Mouse (Mus musculus): ENCODE data around the gene Gm45711.

GRCm38 (mm10) chr8:104354504-104354903, 44.6 kb upstream of the Gm45711 start:
- no peak for TF ChIP-seq CTCF (IDR thresholded peaks at IDR 0.05)
- TF ChIP-seq POLR2A (IDR thresholded peaks at IDR 0.05; ENCODE audit: insufficient read depth, low read depth, low read length), result no peak
